Mouse (Mus musculus) midbrain, embryonic 12.5 days (tissue): ENCODE results near the gene Mvd. TPM values are rescaled to one million over a fixed set of nuclear protein-coding genes. Genes with fewer than 3 reads are reported as not detected.

Source experiments
- ATAC-seq: fragments of 200-750 bp; cut with Nextera tagmentation; 2 replicates; pipeline ENCODE4 v1.8.0; 2017; ENCODE audit warnings: low read depth, moderate TSS enrichment, moderate library complexity; ENCODE audit not compliant: low FRiP score
- H3K27ac ChIP-seq: fragments of 300-500 bp; sonication (generic); replicated peaks from 2 replicates; pipeline ENCODE4 v1.5.1; 2016; ENCODE audit warnings: mild to moderate bottlenecking
- H3K27me3 ChIP-seq: fragments of 300-500 bp; sonication (generic); 2 replicates; pipeline ENCODE4 v1.6.1; 2016; ENCODE audit warnings: mild to moderate bottlenecking
- H3K36me3 ChIP-seq: fragments of 300-500 bp; sonication (generic); 2 replicates; pipeline ENCODE4 v1.6.1; 2016
- H3K4me1 ChIP-seq: fragments of 300-500 bp; sonication (generic); 2 replicates; pipeline ENCODE4 v1.6.1; 2016
- H3K4me2 ChIP-seq: fragments of 300-500 bp; sonication (generic); replicated peaks from 2 replicates; pipeline ENCODE4 v1.6.1; 2016; ENCODE audit warnings: mild to moderate bottlenecking, moderate library complexity
- H3K4me3 ChIP-seq: fragments of 300-500 bp; sonication (generic); 2 replicates; pipeline ENCODE4 v1.5.1; 2016; ENCODE audit warnings: mild to moderate bottlenecking
- H3K9ac ChIP-seq: fragments of 300-500 bp; sonication (generic); replicated peaks from 2 replicates; pipeline ENCODE4 v1.6.1; 2016; ENCODE audit warnings: mild to moderate bottlenecking, moderate library complexity
- H3K9me3 ChIP-seq: fragments of 300-500 bp; sonication (generic); 2 replicates; pipeline ENCODE4 v1.6.1; 2016; ENCODE audit warnings: mild to moderate bottlenecking
- WGBS: fragments of 180-500 bp; shearing (Covaris S2); methylation state at CpG from one replicate; pipeline ENCODE4 v1.1.7; 2016; 5-methylcytosine and 5-hydroxymethylcytosine counted together
- polyA plus RNA-seq: library from polyadenylated mRNA; unstranded; fragments of >200 nt; fragmentation: Nextera tagmentation; extraction: Ambion mirVana; gene quantifications from 2 replicates; pipeline ENCODE4 v1.2.1, GENCODE M21; 2016

Mvd gene
- polyA plus RNA-seq: 45.8 and 47.4 TPM in 2 replicates

DNA sequence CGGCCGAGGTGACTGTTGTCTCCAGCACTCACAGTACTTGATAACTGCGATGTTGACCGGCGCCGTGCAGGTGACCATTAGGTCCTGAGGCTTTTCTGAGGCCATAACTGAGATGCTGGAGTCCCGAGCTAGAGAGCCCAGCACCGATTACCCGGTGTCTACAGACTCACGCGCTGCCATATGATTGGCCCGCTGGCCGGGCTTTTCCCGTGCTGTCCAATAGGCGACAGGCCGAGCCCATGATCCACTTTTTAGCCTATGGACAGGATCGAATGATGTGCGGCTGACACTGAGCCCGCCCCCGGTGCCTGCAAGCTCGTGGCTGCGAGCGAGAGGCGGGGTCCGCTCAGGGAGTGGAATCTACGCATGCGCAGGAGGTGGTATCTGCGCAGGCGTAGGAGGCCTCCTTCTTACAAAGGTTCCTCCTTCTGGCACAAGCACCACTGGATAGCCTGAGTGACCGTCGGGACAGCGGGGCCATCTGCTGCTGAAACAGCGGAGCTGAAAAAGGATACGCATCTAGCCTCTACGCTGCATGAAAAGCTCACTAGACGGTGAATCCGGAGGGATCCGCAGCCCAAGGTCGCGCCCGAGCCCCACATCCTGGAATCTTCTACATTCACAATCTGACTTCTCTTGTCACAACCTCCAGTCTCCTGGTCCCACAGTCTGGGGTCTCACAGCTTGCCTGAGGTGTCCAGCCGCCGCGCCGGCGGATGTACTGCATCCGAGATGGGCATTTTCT lies at the start of gene Mvd:
TSS of gene Mvd (minus strand) at position 161 of the 745 bp plus-strand sequence.
- peak within 1 kb of the TSS; percentile 91 for H3K4me2 ChIP-seq
- H3K4me3 ChIP-seq: peak within 1 kb of the TSS; percentile 70
- H3K9ac ChIP-seq: peak within 1 kb of the TSS; percentile 84
- H3K27ac ChIP-seq: peak within 1 kb of the TSS; percentile 98
- under 1% methylated on average over 47 of the region's 47 CpGs for WGBS
- H3K9me3 ChIP-seq: no peaks in the 10 kb centered on the region
- peaks cover 16% of the 10 kb centered on the region for H3K36me3 ChIP-seq
- H3K4me1 ChIP-seq: peaks cover 28% of the 10 kb centered on the region
- peak; percentile 98 for ATAC-seq
- no peaks in the 10 kb centered on the region for H3K27me3 ChIP-seq

DNA sequence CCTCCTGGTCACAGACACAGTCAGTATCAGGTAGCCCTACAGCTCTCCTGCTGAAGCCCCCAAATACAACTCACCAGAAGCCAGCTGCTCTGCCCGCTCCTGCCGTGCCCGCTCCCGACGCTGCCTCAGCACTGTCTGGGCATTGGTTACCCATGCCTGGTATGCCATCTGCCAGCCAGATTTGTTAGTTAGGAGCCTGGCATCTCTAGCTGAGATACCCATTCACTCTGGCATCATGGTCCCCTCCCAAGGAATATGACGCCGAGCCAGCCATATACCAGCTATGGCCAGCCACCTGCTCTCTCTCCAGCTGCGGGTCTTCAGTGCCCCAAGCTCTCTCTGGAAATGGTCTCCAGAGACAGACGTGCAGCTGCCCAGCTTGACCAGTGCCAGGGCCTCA lies 45.2 kb upstream of the Mvd start:
- H3K4me2 ChIP-seq: no peak overlapping the region
- peaks cover 17% of the 10 kb centered on the region for H3K36me3 ChIP-seq

DNA sequence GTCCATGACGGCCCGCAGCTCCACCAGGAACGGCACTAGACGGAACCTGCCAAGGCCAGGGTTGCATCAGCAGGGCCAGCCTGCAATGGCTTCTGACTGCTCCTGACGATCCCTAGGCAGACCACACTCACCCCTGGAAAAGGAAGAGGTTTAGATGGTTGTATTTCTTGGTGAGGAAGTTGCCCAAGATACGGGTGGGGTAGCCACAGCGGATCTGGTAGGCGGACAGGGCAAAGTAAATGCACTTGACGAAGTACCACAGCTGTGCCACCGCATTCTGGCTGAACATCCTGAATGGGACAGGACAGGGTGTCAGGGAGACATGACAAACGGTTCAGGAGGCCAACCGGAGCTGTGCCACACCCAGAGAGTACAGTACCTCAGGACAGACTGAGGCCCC lies 41.6 kb upstream of the Mvd start:
- H3K4me2 ChIP-seq: no peak overlapping the region
- H3K36me3 ChIP-seq: peaks cover 51% of the 10 kb centered on the region
- ATAC-seq: no peak

More for the DNA sequence above, 45.2 kb upstream of the Mvd start:
- Histone ChIP-seq H3K4me3 (no peak overlapping the region), H3K9ac (no peak overlapping the region), H3K9me3 (no peaks in the 10 kb centered on the region), H3K27me3 (no peaks in the 10 kb centered on the region), H3K27ac (no peak overlapping the region), H3K4me1 (no peaks in the 10 kb centered on the region)
- WGBS: 90% methylated on average over 9 of the region's 9 CpGs
- ATAC-seq: no peak

DNA sequence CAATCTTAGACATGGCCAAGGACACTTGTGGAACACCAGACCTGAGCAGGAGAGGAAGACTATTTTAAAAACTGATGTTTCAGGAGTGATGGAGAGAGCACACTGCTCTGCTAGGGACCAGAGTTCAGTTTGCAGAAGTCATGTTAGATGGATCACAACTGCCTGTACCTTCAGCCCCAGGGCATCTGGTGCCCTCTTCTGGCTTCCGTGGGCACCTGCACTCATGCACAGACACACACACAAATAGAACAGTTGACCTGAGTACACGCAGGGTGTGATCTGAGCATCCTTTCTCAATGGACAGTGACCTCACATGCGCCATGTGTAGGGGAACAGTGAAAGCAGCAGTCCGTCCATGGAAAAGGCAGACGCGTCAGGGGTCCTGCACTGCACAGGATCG lies 40.7 kb upstream of the Mvd start:
- Histone ChIP-seq H3K9me3 (no peaks in the 10 kb centered on the region), H3K27ac (no peak overlapping the region), H3K9ac (no peak overlapping the region), H3K4me2 (no peak overlapping the region), H3K4me3 (no peak overlapping the region), H3K36me3 (peaks cover 61% of the 10 kb centered on the region), H3K4me1 (no peaks in the 10 kb centered on the region), H3K27me3 (no peaks in the 10 kb centered on the region)
- 95% methylated on average over 7 of the region's 7 CpGs for WGBS
- no peak for ATAC-seq

More for the DNA sequence above, 41.6 kb upstream of the Mvd start:
- H3K9ac ChIP-seq: no peak overlapping the region
- H3K9me3 ChIP-seq: no peaks in the 10 kb centered on the region
- WGBS: 92% methylated on average over 12 of the region's 12 CpGs
- H3K4me3 ChIP-seq: no peak overlapping the region
- H3K4me1 ChIP-seq: no peaks in the 10 kb centered on the region
- H3K27ac ChIP-seq: no peak overlapping the region
- no peaks in the 10 kb centered on the region for H3K27me3 ChIP-seq

DNA sequence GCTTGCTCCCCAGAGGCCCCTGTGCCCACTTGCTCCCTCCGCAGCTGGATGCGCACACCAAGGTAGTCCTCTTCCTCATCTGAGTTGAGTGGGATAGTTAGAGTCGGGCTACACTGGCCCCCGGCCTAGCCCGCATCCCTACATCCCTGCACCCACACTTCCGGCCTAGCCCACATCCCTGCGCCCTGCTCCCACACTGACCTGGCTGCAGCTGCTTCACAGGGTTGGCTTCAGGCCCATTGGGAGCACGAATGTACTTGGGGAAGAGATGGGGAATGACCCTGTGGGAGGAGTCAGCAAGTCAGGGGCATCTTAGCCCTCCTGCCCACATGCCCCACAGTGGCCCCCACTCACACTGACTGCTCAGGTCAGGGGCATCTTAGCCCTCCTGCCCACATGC lies 39.2 kb upstream of the Mvd start:
- Histone ChIP-seq H3K27ac (no peak overlapping the region), H3K4me2 (no peak overlapping the region), H3K27me3 (no peaks in the 10 kb centered on the region), H3K4me3 (no peak overlapping the region), H3K4me1 (peaks cover 1% of the 10 kb centered on the region), H3K9ac (no peak overlapping the region), H3K36me3 (peaks cover 73% of the 10 kb centered on the region), H3K9me3 (no peaks in the 10 kb centered on the region)
- ATAC-seq: no peak
- WGBS: 98% methylated on average over 8 of the region's 8 CpGs

DNA sequence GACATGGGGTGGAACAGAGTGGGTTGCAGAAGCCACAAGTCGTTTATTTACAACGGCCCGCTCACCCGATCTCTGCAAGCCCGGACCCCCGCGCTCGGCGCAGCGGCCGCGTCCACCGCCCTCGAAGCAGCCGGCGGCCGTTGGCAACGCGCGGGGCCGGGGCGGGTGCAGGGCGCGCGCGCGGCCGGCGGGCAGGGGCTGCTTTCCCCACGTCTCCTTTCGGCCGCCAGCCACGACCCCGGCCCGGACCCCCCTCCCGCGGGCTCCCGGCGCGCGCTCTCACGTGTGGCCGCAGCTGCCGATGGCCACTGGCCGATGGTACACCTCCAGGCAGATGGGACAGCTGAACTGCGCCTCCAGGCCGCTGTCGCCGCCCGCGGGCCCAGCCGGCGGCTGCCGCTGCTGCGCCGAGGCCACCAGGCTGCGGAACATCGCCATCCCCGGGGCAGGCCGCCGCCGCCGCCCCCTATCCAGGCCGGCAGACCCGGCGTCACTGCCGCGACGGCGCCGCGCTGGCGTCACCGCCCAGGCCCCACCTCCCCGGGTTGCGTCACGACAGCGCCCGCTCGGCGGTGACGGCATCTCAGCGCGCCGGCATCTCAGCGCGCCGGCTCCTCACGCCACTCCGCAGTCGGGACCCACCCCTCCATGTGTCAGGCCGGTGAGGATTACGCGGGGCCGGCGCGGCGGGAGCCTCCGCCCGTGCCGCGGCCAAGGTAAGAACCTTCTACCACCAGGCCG lies 32.5 kb upstream of the Mvd start, which contains the start of the genes Rnf166 and Ctu2:
TSS of gene Rnf166 (minus strand) at position 485 of the 741 bp plus-strand sequence.
TSS of gene Ctu2 (plus strand) at position 564 of the 741 bp plus-strand sequence.
- no peaks in the 10 kb centered on the region for H3K9me3 ChIP-seq
- H3K4me3 ChIP-seq: peak within 1 kb of the TSS; percentile 99
- peaks cover 49% of the 10 kb centered on the region for H3K36me3 ChIP-seq
- peak within 1 kb of the TSS; percentile 94 for H3K4me2 ChIP-seq
- peak; percentile 95 for ATAC-seq
- WGBS: under 1% methylated on average over 102 of the region's 103 CpGs
- H3K27ac ChIP-seq: peak within 1 kb of the TSS; percentile 75
- peak within 1 kb of the TSS; percentile 96 for H3K9ac ChIP-seq
- H3K4me1 ChIP-seq: peaks cover 21% of the 10 kb centered on the region
- no peaks in the 10 kb centered on the region for H3K27me3 ChIP-seq

DNA sequence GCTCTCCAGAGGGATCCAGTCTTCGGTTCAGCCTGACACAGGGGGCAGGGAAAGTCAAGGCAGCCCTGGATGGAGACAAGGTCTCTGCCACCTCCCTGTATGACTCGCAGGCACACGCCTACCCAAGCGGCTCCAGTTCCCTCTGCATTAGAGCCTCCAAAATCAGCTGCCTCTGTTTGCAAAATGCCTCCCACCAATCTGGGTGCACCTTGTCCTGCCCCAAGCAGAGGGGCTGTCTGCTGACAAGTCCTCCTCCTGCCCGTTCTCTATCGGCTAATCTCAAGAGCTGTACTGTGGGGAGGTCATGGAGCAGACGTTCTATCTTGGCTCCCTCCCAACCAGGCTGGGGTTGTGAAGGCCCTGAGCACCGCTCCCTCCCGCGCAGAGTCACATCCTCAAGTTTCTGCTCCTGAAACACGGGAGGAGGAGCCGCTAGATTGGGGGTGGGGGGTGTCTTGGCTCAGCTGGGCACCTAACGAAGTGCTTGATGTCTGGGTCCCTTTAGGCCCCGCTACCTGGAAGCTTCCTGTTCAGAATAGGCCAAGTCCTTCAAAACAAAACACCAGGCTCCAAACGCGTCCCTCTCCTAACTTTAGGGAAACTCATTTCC lies 31.8 kb upstream of the Mvd start:
- Histone ChIP-seq H3K9me3 (no peaks in the 10 kb centered on the region), H3K36me3 (peaks cover 45% of the 10 kb centered on the region), H3K27ac (peak overlapping the region; percentile 75), H3K9ac (peak overlapping the region; percentile 96), H3K27me3 (no peaks in the 10 kb centered on the region), H3K4me1 (peaks cover 21% of the 10 kb centered on the region), H3K4me3 (peak overlapping the region; percentile 99), H3K4me2 (peak overlapping the region; percentile 94)
- 0 out of 2 replicates have a peak, but pooled peaks have one; percentile 9 for ATAC-seq
- WGBS: 14% methylated on average over 16 of the region's 16 CpGs

DNA sequence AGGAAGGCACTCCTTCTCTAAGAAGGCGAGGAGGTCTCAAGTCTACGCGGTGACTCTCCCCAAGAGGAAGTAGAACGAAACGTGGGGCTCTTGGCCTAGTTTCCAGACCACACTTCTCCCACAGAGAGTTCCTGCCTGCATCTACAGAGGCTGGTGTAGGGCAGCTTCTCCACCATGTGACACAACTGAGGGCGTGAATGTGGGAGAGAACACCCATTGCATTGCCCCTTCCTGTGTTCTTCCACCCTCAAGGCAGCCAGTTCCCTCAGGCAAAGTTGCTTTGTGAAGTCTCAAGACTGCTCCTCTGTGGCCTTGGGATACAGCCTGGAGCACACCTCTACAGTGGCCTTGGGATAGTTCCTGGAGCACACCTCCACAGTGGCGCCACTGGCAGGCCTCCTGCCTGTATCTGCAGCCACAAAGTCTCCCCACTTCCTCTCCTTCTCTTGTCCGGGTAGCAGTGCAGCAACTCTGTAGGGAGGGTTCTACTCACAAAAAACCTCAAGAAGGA lies 30.7 kb upstream of the Mvd start:
- H3K36me3 ChIP-seq: peaks cover 44% of the 10 kb centered on the region
- peaks cover 21% of the 10 kb centered on the region for H3K4me1 ChIP-seq
- H3K27me3 ChIP-seq: no peaks in the 10 kb centered on the region
- no peaks in the 10 kb centered on the region for H3K9me3 ChIP-seq
- 94% methylated on average over 8 of the region's 8 CpGs for WGBS
- H3K9ac ChIP-seq: no peak overlapping the region
- no peak overlapping the region for H3K27ac ChIP-seq
- no peak for ATAC-seq
- H3K4me2 ChIP-seq: no peak overlapping the region
- H3K4me3 ChIP-seq: no peak overlapping the region

DNA sequence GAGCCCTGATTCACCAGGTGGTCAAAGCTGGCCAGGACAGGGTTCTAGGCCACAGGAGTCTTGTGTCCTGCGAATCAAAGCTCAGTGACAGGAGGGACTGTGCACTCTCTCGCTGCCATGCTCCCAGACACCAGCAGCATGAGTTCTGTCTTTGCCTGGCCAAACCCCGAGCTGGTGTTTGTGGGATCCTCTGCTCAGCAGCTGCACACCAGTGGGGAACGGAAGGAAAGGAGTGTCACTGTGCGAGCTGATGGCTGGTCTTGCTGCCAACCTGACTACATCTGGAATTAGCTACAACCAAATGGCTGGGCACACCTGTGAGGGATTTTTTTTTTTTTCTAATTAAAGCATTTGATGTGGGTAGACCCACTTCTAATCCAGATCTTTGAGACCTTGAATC lies 27.5 kb upstream of the Mvd start:
- H3K36me3 ChIP-seq: peaks cover 63% of the 10 kb centered on the region
- no peak overlapping the region for H3K4me2 ChIP-seq
- H3K4me1 ChIP-seq: peaks cover 9% of the 10 kb centered on the region
- H3K27me3 ChIP-seq: no peaks in the 10 kb centered on the region
- WGBS: 91% methylated on average over 5 of the region's 5 CpGs
- no peaks in the 10 kb centered on the region for H3K9me3 ChIP-seq
- H3K4me3 ChIP-seq: no peak overlapping the region
- no peak overlapping the region for H3K27ac ChIP-seq
- no peak for ATAC-seq
- no peak overlapping the region for H3K9ac ChIP-seq

DNA sequence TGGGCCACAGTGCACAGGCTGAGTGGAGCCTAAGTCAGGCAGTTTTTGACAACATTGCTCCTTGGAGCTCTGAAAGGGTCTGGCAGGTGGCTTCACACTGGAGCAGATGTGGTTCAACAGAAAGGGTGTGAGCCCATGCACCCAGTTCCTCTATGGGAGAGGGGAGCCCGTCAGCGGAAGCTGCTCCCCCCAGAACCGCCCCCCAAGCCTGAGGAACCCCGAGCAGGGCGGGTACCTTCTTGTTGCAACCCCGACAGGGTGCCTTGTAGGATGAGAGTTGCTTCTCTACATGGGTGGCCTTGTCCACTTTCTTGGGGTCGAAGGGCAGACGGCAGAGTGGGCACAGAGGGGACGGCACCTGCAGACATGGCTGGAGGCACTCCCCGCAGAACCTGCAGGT lies 26.7 kb upstream of the Mvd start:
- Histone ChIP-seq H3K27me3 (no peaks in the 10 kb centered on the region), H3K4me1 (peaks cover 6% of the 10 kb centered on the region), H3K36me3 (peaks cover 65% of the 10 kb centered on the region), H3K9me3 (no peaks in the 10 kb centered on the region), H3K27ac (no peak overlapping the region), H3K4me2 (no peak overlapping the region), H3K4me3 (no peak overlapping the region), H3K9ac (no peak overlapping the region)
- 88% methylated on average over 10 of the region's 10 CpGs for WGBS
- no peak for ATAC-seq

DNA sequence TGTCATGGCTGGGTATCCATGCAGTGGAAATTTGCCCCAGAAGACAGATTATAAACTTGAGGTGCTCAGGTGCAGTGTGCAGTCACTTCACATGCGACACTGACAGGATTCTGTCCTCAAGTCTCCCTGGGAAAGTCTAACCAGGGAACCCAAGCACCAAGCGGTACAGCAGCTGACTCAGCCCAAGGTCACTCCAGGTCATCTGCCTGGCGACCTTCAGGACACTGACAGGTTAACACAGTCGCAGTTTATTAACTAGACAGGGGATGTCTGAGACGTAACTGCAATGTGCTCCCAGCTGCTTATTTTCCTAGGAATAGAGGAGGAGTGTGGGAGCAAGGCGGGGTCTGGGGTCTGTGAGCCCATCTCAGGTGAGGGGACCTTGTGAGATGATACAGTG lies 26.2 kb upstream of the Mvd start:
- 81% methylated on average over 6 of the region's 6 CpGs for WGBS
- Histone ChIP-seq H3K4me2 (no peak overlapping the region), H3K4me3 (no peak overlapping the region), H3K9ac (no peak overlapping the region), H3K36me3 (peaks cover 65% of the 10 kb centered on the region), H3K4me1 (0 out of 2 replicates have a peak, but pooled peaks cover 1% of the 10 kb centered on the region), H3K9me3 (no peaks in the 10 kb centered on the region), H3K27ac (no peak overlapping the region), H3K27me3 (no peaks in the 10 kb centered on the region)
- no peak for ATAC-seq

DNA sequence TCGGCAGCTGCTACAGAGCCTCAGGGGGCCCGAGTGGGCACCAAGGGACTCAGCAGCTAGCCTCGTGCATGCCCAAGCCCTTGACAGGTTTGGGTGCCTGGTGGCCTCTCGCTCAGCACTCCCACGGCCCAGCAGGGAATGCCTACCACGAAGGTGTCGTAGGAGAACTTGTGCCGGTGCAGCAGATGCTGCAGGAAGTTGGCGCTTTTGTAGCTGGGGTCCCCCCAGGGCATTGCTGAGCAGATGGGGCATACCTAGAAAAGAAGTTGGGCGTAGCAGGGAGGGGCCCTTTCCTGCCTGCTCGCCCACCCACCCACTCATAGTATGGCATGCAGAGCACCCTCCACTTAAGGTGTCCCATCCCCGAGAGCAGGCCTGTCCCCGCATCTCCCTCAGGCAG lies 24.6 kb upstream of the Mvd start:
- no peak overlapping the region for H3K27ac ChIP-seq
- no peaks in the 10 kb centered on the region for H3K4me1 ChIP-seq
- peaks cover 54% of the 10 kb centered on the region for H3K36me3 ChIP-seq
- no peak overlapping the region for H3K4me3 ChIP-seq
- no peak overlapping the region for H3K9ac ChIP-seq
- H3K27me3 ChIP-seq: peaks cover 4% of the 10 kb centered on the region
- no peaks in the 10 kb centered on the region for H3K9me3 ChIP-seq
- 94% methylated on average over 13 of the region's 13 CpGs for WGBS
- H3K4me2 ChIP-seq: no peak overlapping the region
- no peak for ATAC-seq
